Mouse (Mus musculus) ovary, adult 18-20 months (tissue): ENCODE measurements at regions not wholly inside any gene's neighbourhood (a gene's known extent, or its start where the extent isn't known, plus 50 kb on each side); places are given as distances from the start of the nearest gene placed in this dataset.
A peak's percentile ranks its signal among the peaks of the same experiment; 100 is the strongest.
"Not testable (repeated sequence)": the region's sequence is repeated elsewhere in the genome, so short reads cannot be mapped to it uniquely, and the experiment has no call there.

Experiments used
- DNase-seq: peaks from one replicate; pipeline ENCODE4 v3.0.0; 2022; ENCODE audit warnings: low spot score, mixed read lengths

DNA sequence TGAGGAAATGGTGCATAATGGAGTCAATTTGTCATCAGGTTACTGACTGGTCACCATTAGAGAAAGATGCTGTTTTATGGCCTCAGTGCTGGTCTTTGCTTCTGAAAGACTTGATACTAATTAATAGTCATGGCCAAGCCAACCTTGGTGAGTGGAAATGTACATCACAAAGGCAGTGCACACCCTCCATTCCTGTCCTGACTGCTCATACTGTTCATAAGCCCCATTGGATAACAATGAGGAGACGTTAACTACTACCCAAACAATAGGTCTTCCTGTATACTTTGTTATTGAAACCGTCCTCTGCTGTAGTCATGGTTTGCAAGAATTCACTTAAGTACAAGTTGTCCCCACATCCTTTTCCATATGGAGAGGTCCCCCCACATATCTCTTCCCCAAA lies 605.8 kb upstream of the Slc35b3 start:
- DNase-seq: no peak

DNA sequence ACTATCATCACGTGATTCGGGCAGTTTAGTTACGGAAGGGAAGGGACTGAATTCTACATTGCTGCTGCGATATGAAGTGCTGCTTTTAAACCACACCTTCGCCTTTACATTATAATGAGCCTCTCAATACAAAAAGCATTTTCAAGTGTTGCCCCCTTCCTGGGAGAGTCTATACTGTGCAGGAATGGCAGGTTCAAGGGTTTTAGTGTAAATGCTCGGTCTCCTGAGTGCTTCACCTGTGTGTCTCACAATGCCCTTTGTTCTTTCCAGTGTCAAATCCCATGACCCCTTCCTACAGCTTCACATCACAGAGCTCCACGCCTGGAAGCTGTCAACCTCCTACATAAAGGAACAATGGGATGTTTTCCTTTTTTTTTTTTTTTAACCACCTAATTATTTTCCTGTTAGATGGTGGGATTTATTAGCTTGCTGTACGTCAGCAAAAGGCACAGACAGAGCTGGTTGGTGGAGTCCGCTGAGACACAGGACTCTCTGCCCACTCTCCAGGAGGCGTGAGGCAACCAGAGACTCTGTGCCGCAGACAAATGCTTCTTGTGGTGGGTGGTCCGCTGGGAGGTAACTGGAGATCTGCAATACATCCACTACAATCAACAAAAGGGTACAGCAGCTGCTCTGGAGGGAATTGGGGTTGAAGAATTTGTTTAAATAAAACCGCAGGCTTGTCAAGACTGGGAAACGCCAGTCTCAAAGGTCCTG lies 577.2 kb upstream of the Slc35b3 start:
- DNase-seq: no peak

DNA sequence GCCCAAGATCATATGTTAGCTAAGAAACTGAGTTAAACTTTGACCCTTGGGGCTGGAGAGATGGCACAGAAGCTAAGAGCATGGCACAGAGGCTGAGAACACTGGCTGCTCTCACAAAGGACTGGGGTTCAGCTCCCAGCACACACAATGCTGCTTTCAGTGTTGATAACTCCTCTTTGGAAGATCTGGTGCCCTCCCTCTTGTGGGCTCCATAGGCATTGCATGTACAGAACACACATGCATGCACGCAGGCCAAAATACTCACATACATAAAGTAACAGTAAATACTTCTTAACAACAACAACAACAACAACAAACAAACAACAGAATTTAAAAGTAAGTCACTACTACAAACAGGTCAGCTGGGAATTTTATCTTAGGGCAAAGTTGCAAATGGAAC lies 565.8 kb upstream of the Slc35b3 start:
- DNase-seq: no peak

DNA sequence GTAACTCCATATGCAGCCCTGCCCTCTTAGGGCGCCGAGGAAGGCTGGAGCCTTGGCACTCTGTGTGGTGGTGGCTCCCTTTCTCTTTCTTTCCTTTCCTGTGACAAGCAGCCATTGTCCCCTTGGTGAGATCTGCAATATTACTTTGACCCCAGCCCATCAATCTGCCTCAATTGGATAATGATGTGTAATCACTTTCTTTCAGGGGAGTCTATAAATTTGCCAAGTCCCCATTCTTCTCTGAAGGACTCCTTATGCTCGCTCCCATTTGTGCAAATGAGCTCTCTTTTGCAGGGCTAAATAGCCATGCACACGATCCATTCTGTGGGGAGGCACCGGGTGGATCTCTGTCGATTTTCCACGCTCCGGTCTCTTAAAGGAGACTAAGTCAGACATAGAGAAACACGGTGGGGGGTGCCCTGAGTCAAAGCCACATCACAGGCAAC lies 563.2 kb upstream of the Slc35b3 start:
- DNase-seq: no peak

DNA sequence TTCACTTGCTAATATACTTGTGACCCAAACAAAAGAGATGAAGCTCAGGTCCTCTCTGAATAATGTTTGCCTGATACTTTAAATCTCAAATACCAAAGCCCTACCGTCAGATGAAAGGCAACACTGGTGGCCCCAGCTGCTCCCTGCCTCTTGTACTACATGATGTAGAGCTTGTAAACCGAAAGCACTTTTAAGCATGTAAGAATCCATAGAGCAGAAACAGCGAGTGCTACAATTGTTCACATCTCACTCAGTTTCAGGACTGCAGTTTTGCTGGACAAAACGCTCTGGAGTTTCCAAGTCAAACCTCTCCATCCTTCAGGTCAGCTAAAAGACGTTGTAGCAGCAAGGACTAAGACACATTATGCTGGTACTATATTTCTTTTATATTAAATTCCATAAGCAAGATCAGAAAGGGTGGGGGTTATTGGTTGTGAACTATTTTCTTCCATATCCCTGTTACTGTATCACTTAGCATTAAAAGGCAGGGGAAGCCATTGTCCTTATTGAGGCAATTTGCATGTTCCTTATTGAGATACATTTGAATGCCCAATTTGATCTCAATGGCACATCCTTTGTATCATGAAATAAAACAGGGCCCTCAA lies 562.7 kb upstream of the Slc35b3 start:
- no peak for DNase-seq

DNA sequence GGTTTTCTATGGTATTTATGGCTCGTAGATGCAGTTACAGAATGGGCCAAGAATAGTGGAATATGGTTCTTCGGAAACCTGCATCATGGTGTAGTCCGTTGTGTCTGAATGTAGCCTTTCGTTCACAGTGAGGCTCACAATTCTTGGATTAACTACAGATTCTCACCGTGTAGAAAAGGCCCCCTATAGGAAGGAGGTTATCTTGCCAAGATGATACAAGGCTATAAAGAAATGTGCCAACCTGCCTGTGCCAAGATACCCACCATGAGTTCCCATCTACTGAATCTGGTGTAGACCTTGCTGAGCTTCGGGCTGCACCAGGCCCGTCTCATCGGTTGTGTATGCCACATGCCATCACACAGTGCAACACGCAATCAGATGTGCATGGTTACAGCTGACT lies 560.2 kb upstream of the Slc35b3 start:
- DNase-seq: no peak

DNA sequence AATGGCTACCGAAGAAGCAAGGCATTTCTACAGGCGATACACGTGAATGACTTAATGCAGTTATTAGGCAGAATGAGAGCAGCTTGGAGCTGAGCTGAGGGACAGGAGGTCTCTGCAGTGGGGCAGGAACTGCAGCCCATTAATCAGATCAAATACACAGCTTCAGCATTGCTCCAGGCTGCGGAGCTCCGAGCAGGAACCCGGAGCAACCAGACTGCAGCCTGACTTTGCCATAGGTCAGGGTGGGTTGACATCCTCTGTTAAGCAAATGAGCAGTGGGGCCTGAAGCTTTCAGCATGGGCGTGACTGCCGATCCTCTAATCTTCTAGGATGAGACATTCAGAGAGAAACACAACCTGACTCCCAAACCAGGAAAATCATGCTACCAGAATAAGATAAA lies 555.4 kb upstream of the Slc35b3 start:
- DNase-seq: no peak

DNA sequence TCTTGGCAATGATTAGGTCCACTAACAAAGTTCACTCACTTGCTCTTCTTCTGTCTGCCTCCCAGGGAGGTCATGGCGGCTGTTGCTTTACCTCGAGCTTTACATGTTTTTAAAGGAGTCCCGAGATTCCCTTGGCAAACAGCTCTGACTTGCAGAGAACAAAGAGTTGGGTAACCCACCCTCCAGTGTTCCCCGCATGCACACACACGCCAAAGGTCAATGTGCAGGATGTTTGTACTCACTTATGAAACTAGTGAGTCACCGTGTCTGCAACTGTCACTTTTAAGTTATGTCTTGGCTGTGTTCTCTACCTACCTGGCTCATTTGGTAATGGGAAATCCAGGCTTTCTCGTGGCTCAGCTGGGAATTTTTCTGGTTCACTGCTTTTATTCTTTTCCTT lies 529.1 kb upstream of the Slc35b3 start:
- no peak for DNase-seq

DNA sequence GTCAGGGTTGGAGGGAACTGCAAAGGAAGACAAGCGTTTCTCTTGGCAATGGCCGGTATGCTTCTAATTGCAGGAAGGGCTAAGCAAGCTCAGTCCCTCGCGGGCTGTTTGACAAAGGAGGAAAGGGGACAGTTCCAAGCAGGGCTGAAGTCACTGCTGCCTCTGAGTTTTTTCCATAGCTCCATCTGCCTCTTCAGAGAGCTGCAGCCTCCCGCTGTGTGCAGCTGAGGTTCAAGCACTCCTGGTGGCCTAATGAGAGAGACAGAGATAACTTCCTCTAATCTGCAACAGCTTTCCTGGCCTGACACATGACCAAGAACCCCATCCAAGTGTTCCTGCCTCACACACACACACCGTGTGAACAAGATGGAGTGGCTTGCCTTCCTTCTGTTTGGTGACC lies 511.9 kb upstream of the Slc35b3 start:
- DNase-seq: no peak

DNA sequence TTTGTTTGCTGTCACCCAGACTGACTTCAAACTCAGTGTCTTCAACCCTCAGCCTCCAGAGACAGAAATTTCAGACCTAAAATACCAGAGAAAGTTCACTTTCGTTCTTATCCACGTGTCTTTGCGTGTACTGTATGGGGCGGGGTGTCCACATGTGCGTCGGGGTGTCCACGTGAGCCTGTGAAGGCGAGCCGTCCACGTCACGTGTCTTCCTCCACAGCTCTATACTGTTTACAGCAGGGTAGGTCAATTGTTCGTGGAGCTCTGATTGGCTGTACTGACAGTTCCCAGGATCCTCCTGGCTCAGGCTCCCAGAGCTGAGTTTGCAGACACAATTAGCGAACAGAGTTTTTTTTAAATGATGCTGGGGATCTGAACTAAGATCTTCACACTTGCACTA lies 481.1 kb upstream of the Slc35b3 start:
- DNase-seq: no peak

DNA sequence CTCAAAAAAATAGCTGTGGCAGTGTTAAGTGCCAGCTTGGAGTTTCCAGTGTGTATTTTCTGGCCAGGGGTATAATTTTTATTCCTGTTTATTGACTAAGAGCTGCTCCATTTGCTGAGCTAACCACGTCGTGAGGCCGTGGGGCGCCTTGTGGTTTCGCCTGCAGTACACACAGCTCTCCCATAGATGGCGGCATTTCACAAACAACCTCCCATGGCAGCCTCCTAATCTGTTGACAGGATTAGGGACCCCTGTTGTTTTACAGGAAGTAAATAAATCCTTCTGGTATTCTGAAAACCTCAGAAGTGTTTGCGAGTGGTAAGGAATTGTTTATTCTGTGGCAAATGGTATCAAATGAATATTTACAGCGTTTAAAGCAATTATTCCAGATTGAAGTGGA lies 480.2 kb upstream of the Slc35b3 start:
- DNase-seq: no peak

DNA sequence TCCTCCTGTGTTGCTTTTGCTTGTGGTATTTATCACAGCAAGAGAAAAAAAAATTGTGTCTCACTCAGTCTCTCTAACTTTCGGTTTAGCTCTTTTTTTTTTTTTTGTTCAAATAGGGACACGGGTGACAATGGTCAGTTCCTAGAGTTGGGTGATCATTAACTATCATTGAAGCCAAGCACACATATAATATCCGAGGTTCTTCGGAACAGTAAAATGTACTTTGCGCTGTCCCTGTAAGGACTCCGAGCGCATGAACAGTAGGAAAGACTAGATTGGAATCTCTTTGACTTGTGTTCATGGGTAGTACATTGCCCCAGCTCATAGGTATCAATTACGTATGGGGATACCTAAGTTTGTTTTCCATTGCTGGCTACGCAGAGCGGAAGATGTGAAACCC lies 479.7 kb upstream of the Slc35b3 start:
- no peak for DNase-seq

DNA sequence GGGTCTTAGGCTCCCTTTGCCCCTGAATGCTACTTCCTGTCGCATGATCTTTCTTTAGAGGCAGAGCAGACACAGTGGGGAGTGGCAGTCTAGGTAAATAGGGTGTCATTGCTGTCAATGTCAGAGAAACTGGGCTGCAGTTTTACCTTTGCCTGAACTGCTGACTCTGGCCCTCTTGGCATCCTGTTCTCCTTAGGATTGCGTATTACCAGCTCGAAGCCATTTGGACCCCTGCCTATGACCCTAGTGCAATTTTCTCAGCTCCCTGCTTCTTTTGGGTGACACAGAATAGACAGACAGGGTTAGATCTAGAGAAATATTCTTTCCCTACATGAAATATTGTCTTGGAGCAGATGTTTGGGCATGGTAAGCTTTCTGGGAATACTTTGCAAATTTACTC lies 467.3 kb upstream of the Slc35b3 start:
- DNase-seq: no peak

DNA sequence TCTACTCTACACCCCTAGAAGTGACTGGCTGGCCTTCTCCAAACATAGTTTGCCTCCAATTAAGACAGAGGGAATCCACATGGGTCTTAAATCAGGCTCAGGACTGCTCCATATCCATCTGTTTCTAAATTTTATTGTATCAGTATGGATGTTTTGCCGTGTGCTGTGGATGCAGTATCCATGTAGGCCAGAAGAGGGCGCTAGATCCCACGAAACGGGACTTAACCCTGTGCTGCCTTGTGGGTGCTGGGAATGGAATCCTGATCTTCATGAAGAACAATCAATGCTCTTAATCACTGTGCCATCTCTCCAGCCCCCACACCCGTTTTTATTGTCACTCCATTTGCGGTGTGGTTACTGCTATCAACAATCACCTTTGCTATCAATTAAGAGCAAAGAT lies 465.3 kb upstream of the Slc35b3 start:
- no peak for DNase-seq

DNA sequence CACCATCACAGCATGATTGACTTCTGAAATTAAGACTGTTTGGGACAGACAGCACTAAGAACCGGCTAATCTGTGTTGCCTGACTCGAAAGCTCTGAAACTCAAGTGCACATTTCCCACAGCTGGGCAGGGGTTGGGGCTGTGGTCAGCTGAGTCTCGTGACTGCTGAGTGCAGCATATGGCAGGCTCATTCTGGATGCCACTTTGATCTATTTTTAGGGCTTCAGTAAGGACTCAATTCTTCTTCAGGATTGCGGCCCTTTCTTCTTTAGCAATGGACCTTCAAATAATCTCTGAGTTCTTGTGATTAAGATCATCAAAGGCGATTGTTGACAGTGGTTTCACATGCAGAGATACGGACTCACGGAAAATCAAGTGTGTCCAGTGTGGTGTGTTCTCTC lies 457.5 kb upstream of the Slc35b3 start:
- peak; percentile 11 for DNase-seq

DNA sequence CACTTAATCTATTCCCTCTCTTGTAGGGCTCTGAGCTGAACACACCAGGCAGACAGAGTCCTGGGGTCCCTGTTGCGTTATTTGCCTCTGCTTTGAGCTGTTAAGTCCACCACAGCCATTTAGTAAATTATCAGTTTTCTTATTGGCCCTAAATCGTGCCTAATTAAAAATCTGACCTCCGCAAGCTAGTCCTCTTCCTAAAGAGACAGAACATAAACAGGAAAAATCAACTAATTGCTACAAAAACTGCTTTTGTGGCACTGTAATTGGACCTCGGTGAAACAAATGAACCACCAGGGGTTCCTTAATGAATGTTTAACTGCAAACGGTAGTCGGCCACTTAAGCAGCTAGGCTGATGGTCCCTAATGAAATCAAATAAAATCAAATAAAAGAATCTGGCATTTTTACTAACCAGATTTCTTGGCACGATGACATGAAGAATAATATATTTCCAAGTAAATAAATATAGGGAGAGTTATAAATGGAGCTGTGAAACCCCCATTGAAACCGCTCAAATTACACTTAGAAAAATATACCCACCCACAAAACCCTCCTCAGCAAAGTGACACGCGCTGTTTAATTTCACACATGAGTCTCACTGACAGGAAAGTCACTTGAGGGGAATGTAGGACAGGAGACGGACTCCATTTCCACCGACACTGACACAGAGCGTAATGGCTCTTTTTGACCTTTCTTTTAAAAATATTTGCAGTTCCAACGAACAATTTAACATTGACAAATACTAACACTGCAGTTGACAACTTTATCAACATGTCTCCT lies 451.0 kb upstream of the Slc35b3 start:
- DNase-seq: no peak

DNA sequence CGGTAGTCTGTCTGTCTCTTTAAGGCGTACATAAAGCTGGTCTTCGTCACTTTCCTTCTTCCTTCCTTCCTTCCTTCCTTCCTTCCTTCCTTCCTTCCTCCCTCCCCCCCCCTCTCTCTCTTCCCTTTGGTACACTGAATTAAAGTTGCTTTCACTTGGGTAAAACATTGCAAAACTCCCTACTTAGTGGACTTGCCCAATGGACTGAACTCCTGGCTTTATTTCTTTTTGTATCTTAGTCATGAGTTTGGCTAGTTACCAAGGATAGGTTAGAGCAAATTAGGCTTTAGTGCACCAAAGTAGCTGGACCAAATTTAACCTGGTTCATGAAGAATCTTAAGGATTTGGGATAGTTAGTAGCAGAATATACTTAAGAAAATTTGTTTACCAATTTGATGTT lies 431.9 kb upstream of the Slc35b3 start:
- DNase-seq: no peak

DNA sequence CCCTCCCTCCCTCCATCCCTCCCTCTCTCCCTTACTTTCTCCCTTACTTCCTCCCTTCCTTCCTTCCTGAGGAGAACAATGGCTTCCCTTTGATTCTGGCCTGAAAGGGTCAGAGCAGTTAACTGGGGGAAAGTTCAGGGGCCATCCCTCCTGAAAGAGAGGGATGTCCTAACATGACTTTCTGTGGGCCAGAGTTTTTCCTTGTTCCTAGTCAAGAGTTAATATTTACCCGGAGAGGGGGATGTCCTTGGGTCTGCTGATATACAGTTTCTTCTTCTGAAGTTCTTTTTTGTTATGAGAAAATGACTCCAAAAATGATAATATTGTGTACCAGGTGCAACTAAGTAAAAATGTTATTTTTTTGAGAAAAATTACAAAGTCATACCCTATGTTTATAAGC lies 431.5 kb upstream of the Slc35b3 start:
- not testable (repeated sequence) for DNase-seq

DNA sequence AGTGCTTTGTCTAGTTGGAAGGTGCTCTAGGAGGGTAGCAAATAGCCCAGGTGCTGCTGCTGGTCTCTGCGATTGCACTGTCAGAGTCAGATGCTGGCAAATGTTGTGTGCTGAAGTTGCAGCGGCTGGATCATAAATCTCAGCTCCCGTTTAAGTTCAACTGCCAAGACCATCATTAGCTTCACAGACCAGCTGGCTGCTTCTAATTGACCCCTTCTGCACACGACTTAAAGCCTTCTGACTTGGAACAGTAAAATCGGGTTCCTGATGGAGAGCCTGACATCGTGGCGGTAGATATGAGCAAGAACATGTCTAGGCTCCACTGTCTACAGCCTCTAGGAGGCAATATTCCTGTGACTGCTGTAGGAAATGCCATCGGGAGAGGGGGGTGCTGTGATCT lies 416.0 kb upstream of the Slc35b3 start:
- no peak for DNase-seq

DNA sequence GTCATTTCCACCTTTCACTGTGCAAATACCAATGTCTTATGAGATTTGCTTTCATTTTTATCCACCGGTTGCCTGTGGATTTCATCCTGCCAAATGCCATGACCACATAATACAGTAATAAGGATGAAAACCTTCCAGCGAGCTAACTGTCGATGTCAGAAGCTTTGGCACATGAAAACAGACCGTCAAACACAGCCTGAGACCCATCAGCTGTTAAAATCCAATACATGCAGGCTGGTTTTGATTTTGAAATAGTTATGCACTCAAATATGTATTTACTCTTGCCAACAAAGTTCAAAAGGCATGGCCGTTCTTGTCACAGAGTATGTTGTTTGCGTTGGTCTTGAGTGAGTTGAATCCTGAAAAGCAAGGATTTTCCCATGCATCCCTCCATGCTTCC lies 415.6 kb upstream of the Slc35b3 start:
- no peak for DNase-seq

DNA sequence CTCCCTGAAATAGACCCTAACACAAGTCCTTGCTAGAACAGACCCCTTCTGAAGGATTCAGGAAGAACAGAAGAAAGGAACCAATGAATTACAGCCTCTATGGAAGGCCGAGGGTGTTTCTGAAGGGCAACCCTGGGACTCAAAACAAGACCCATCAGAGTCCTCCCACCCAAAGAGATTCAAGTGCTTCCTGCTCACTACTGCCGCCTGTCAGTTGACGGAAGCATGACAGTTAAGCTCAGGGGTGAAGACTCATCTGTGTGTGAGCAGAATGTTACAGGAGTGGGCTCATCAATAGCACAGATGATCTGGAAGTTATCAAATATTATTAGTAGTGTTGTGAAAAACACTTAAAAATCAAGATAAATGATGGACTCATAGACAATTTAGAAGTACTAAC lies 411.9 kb upstream of the Slc35b3 start:
- no peak for DNase-seq

DNA sequence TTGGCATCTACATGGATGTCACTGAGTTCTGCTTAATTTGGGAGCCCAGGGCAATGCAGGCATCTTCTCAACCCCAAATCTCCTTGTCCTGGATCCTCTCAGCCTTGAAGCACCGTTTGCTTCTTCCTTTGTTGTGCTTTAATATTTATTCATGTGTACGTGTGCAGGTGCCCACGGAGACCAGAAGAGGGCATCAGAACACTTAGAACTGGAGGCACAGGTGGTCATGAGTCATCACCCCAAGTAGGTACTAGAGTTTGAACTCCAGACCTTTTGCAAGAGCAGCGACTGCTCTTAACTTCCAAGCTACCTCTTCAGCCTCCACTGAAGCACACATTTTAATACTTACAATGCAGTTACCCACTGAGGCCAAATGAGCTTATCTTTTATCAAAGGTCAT lies 403.0 kb upstream of the Slc35b3 start:
- DNase-seq: no peak

DNA sequence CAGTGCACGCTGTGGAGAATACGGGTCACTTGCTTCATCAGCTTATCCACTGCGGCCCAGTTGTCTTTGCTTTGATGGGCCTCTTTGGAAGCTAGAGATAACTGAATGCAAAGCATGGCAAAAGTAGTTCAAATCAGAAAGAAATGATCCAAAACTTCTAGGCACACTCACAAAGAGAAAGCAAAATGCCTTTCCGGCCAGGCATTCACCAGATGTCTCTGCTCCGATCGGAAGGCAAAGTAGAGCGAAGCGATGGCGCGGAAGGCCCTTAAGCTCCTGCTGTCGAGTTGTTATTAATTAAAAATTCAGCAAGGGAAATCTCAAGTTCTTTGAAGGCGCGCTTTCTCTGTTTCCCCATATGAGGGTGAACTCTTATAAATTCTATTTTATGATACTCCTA lies 401.9 kb upstream of the Slc35b3 start:
- no peak for DNase-seq
